Mouse (Mus musculus) MEL (cell line): ENCODE measurements at regions not wholly inside any gene's neighbourhood (a gene's known extent, or its start where the extent isn't known, plus 50 kb on each side); places are given as distances from the start of the nearest gene placed in this dataset.

Experiments
- CTCF ChIP-seq, 3 experiments: IDR thresholded peaks in 2 of 3; conservative IDR thresholded peaks in 1 of 3; 2 replicates each; pipeline ENCODE4 v1.5.1; 2011 to 2012; ENCODE audit warnings: low read length in 3 of 3, low read depth in 2 of 3, mild to moderate bottlenecking in 2 of 3, improper control_type of control experiment in 1 of 3, inconsistent platforms in 1 of 3, mixed read lengths in 1 of 3, moderate library complexity in 1 of 3; ENCODE audit not compliant: control insufficient read depth in 1 of 3, insufficient read depth in 1 of 3, poor library complexity in 1 of 3, severe bottlenecking in 1 of 3
- E2F4 ChIP-seq: IDR thresholded peaks from 2 replicates; pipeline ENCODE4 v1.6.1; 2011; ENCODE audit warnings: low read depth, low read length, improper control_type of control experiment, borderline replicate concordance
- ELF1 ChIP-seq: IDR thresholded peaks from 2 replicates; pipeline ENCODE4 v1.6.1; 2014; ENCODE audit warnings: low read depth, mild to moderate bottlenecking, inconsistent platforms, low read length, improper control_type of control experiment, moderate library complexity
- EP300 ChIP-seq, 2 experiments: IDR thresholded peaks; 2 replicates each; pipeline ENCODE4 v1.6.1; 2011; ENCODE audit warnings: improper control_type of control experiment in 2 of 2, low read length in 2 of 2, low read depth in 1 of 2, mild to moderate bottlenecking in 1 of 2
- GABPA ChIP-seq: IDR thresholded peaks from 2 replicates; pipeline ENCODE4 v1.6.1; 2012; ENCODE audit warnings: low read depth, mild to moderate bottlenecking, inconsistent platforms, low read length, improper control_type of control experiment, moderate library complexity
- GATA1 ChIP-seq: IDR thresholded peaks from 2 replicates; pipeline ENCODE4 v1.6.1; 2011; ENCODE audit warnings: low read depth, low read length, improper control_type of control experiment
- POLR2A ChIP-seq, 2 experiments: IDR thresholded peaks; 2 replicates each; pipeline ENCODE4 v1.6.1; 2011 to 2012; ENCODE audit warnings: low read length in 2 of 2, mild to moderate bottlenecking in 2 of 2, control low read depth in 1 of 2, improper control_type of control experiment in 1 of 2, low read depth in 1 of 2, moderate library complexity in 1 of 2; ENCODE audit not compliant: control insufficient read depth in 1 of 2, insufficient read depth in 1 of 2, poor library complexity in 1 of 2
- SIN3A ChIP-seq: IDR thresholded peaks from 2 replicates; pipeline ENCODE4 v1.6.1; 2012; ENCODE audit warnings: low read length, improper control_type of control experiment, inconsistent platforms
- USF1 ChIP-seq: IDR thresholded peaks from 2 replicates; pipeline ENCODE4 v1.6.1; 2014; ENCODE audit warnings: low read depth, mild to moderate bottlenecking, inconsistent platforms, low read length, improper control_type of control experiment, moderate library complexity
- ZMIZ1 ChIP-seq: IDR thresholded peaks from 2 replicates; pipeline ENCODE4 v1.6.1; 2012; ENCODE audit warnings: low read depth, mild to moderate bottlenecking, inconsistent platforms, low read length, improper control_type of control experiment, moderate library complexity

- TF ChIP-seq E2F4 (no peak), ZMIZ1 (no peak), GATA1 (no peak), SIN3A (no peak), GABPA (no peak), CTCF (IDR thresholded peaks at IDR 0.05 in 2 of 3, conservative IDR thresholded peaks at IDR 0.05 in 1 of 3; ENCODE audit: control insufficient read depth in 1 of 3, insufficient read depth in 1 of 3, low read depth in 2 of 3, low read length in 3 of 3, poor library complexity in 1 of 3, severe bottlenecking in 1 of 3) (no peak), USF1 (no peak), EP300 (IDR thresholded peaks at IDR 0.05; ENCODE audit: low read depth in 1 of 2, low read length in 2 of 2) (no peak), POLR2A (IDR thresholded peaks at IDR 0.05; ENCODE audit: control insufficient read depth in 1 of 2, insufficient read depth in 1 of 2, low read depth in 1 of 2, low read length in 2 of 2, poor library complexity in 1 of 2) (no peak), ELF1 (no peak)
These were observed 151.2 kb downstream of the CK137956 start for GRCm38 (mm10) chr4:127819501-127819900.
